Mouse (Mus musculus) heart, adult 2 months (tissue): Measurements from ENCODE around the gene Ldb3.

Experiments
- CTCF ChIP-seq: fragments of 200-600 bp; IDR thresholded peaks from 2 replicates; pipeline ENCODE4 v1.8.1; 2022; ENCODE audit warnings: antibody characterized with exemption, mild to moderate bottlenecking, moderate library complexity
- POLR2A ChIP-seq: fragments of 200-500 bp; IDR thresholded peaks from 2 replicates; pipeline ENCODE4 v1.6.1; 2011; ENCODE audit warnings: mild to moderate bottlenecking, low read depth, low read length, control low read depth; ENCODE audit not compliant: insufficient read depth

- TF ChIP-seq POLR2A (peak; percentile 67), CTCF (no peak)
These were observed 5.6 kb downstream of the Ldb3 start for GRCm38 (mm10) chr14:34582740-34583427.
